Mouse (Mus musculus) left cerebral cortex, adult 8-10 months (tissue): Measurements from ENCODE around the gene Cdyl. TPM values are rescaled to one million over a fixed set of nuclear protein-coding genes. Genes with fewer than 3 reads are reported as not detected.

Experiments
- DNase-seq, 2 experiments: peaks; one replicate each; pipeline ENCODE4 v3.0.0; 2022; ENCODE audit warnings: low spot score in 2 of 2
- total RNA-seq, 4 experiments: library from RNA; stranded (reverse); gene quantifications; 2 replicates each; pipeline ENCODE4 v1.2.4; 2022

Gene Cdyl
- total RNA-seq, 4 experiments from 2014 or later, result 35.9 to 59.7 (median 48.1) TPM

GRCm38 (mm10) chr13:35689560-35689959, 29.9 kb downstream of the Cdyl start:
- no peak for DNase-seq

GRCm38 (mm10) chr13:35717658-35718057, 58.0 kb downstream of the Cdyl start:
- DNase-seq, result no peak

GRCm38 (mm10) chr13:35719581-35719980, 59.9 kb downstream of the Cdyl start:
- no peak for DNase-seq

- DNase-seq, result no peak
Observed at GRCm38 (mm10) chr13:35723073-35723472, 63.4 kb downstream of the Cdyl start.

- DNase-seq, result no peak
Observed at GRCm38 (mm10) chr13:35726025-35726424, 66.4 kb downstream of the Cdyl start.

GRCm38 (mm10) chr13:35732131-35732530, 72.5 kb downstream of the Cdyl start:
- no peak for DNase-seq

- DNase-seq, result no peak
Observed at GRCm38 (mm10) chr13:35732891-35733596, 73.4 kb downstream of the Cdyl start.

- DNase-seq, result no peak
Observed at GRCm38 (mm10) chr13:35737565-35737964, 77.9 kb downstream of the Cdyl start.

- DNase-seq, result no peak
Observed at GRCm38 (mm10) chr13:35738210-35738609, 78.6 kb downstream of the Cdyl start.

- DNase-seq, result no peak
Observed at GRCm38 (mm10) chr13:35739473-35739872, 79.8 kb downstream of the Cdyl start.

- DNase-seq, result peak; percentile 9 to 43
Observed at GRCm38 (mm10) chr13:35740301-35741039, 80.8 kb downstream of the Cdyl start.

GRCm38 (mm10) chr13:35741040-35741619, 81.5 kb downstream of the Cdyl start:
- DNase-seq, result peak; percentile 70 to 80

- DNase-seq, result peak; percentile 25
Observed at GRCm38 (mm10) chr13:35741620-35742421, 82.2 kb downstream of the Cdyl start.

GRCm38 (mm10) chr13:35742696-35743095, 83.1 kb downstream of the Cdyl start:
- DNase-seq, result no peak

GRCm38 (mm10) chr13:35743196-35743595, 83.6 kb downstream of the Cdyl start:
- no peak for DNase-seq

GRCm38 (mm10) chr13:35749194-35749593, 89.6 kb downstream of the Cdyl start:
- DNase-seq, result no peak

- no peak for DNase-seq
Observed at GRCm38 (mm10) chr13:35749680-35750079, 90.0 kb downstream of the Cdyl start.

- DNase-seq, result no peak
Observed at GRCm38 (mm10) chr13:35752046-35752445, 92.4 kb downstream of the Cdyl start.

GRCm38 (mm10) chr13:35755002-35755401, 95.4 kb downstream of the Cdyl start:
- no peak for DNase-seq

GRCm38 (mm10) chr13:35755655-35756283, 96.1 kb downstream of the Cdyl start:
- DNase-seq, result no peak
